Mouse (Mus musculus) left cerebral cortex, postnatal 36 days (tissue): ENCODE data around the gene Lbp. TPM values are rescaled to one million over a fixed set of nuclear protein-coding genes. Genes with fewer than 3 reads are reported as not detected.

Source experiments
- total RNA-seq, 2 experiments: library from RNA; stranded (reverse); gene quantifications; 2 replicates each; pipeline ENCODE4 v1.2.3; 2021

Gene Lbp
- total RNA-seq, 2 experiments from 2014 or later = 1.6 to 2.2 TPM

Other genes with a start within 250 kb of the Lbp start
- gene Tgm2, start 160.1 kb upstream of the Lbp start, total RNA-seq = 10 to 100 TPM; 11.2 to 11.5 TPM
- 1 to 10 TPM; 3.5 TPM for gene D630003M21Rik, start 77.3 kb upstream of the Lbp start, total RNA-seq
- gene Bpi, start 48.4 kb upstream of the Lbp start, total RNA-seq = not detected
- gene Snhg11, start 69.1 kb downstream of the Lbp start, total RNA-seq = 100 to 1,000 TPM; 386 to 903 TPM
- gene Ralgapb, start 103.4 kb downstream of the Lbp start, total RNA-seq = 100 to 1,000 TPM; 107 to 109 TPM
- not detected for gene Adig, start 196.1 kb downstream of the Lbp start, total RNA-seq
- gene Arhgap40, start 206.3 kb downstream of the Lbp start, total RNA-seq = not detected